In genomic region chr9:96849012-96849411, GRCm38 (mm10) we compare ENCODE assay signal across 27 mouse cellular contexts. TPM values are rescaled to one million over a fixed set of nuclear protein-coding genes. Genes with fewer than 3 reads are reported as not detected.
DNase-seq lines count a peak whose midpoint lies in the region; ATAC-seq and TF ChIP-seq lines count a peak whose summit lies in the region.
"Had no signal": no experiment of that assay in that cellular context is flagged by ENCODE, and none has a peak within 500 bp of the region (broad histone marks: within the 10 kb centered on the region; RNA-seq: fewer than 3 reads in every experiment).

No protein-coding gene starts in this region.

- no peaks in the 10 kb centered on the region for H3K9me3 ChIP-seq in forebrain, embryonic 12.5 days
- no peaks in the 10 kb centered on the region for H3K9me3 ChIP-seq in forebrain, embryonic 13.5 days (replicated peaks)
- H3K9me3 ChIP-seq in limb, embryonic 15.5 days, result no peaks in the 10 kb centered on the region
- H3K9me3 ChIP-seq in limb, embryonic 10.5 days (replicated peaks), result no peaks in the 10 kb centered on the region
- no peaks in the 10 kb centered on the region for H3K9me3 ChIP-seq in neural tube, embryonic 14.5 days (ENCODE audit: control insufficient read depth, low read length)
- H3K9me3 ChIP-seq: embryonic facial prominence, embryonic 13.5 days; forebrain, embryonic 15.5 days; heart, embryonic 12.5 days; liver, embryonic 15.5 days; lung, embryonic 15.5 days had no signal

- peaks cover 14% of the 10 kb centered on the region for H3K4me1 ChIP-seq in forebrain, embryonic 12.5 days
- peaks cover 8% of the 10 kb centered on the region for H3K4me1 ChIP-seq in forebrain, embryonic 13.5 days
- peaks cover 15% of the 10 kb centered on the region; the same call in 1 of the 2 replicates for H3K4me1 ChIP-seq in limb, embryonic 15.5 days
- peaks cover 4% of the 10 kb centered on the region; the same call in 1 of the 2 replicates for H3K4me1 ChIP-seq in limb, embryonic 10.5 days
- H3K4me1 ChIP-seq in neural tube, embryonic 14.5 days (ENCODE audit: control insufficient read depth, insufficient read depth, low read length), result peaks cover 12% of the 10 kb centered on the region; the same call in 1 of the 2 replicates
- H3K4me1 ChIP-seq: liver, embryonic 15.5 days; megakaryocyte, embryonic 14.5 days had no signal

- H3K4me3 ChIP-seq in forebrain, embryonic 12.5 days (replicated peaks), result no peak overlapping the region
- no peak overlapping the region for H3K4me3 ChIP-seq in forebrain, embryonic 13.5 days
- H3K4me3 ChIP-seq in limb, embryonic 15.5 days, result no peak overlapping the region
- H3K4me3 ChIP-seq in limb, embryonic 10.5 days, result no peak overlapping the region
- no peak overlapping the region for H3K4me3 ChIP-seq in neural tube, embryonic 14.5 days (ENCODE audit: low read depth, low read length)
- H3K4me3 ChIP-seq: embryonic facial prominence, embryonic 13.5 days; forebrain, embryonic 15.5 days; heart, embryonic 12.5 days; left cerebral cortex, adult 2 months; liver, embryonic 15.5 days; lung, embryonic 15.5 days; megakaryocyte, embryonic 14.5 days had no signal

- no peak for TF ChIP-seq CTCF in brain, embryonic 14.5 days (IDR thresholded peaks at IDR 0.05; ENCODE audit: borderline replicate concordance, extremely low read depth, insufficient read depth, insufficient read length)

- H3K36me3 ChIP-seq in forebrain, embryonic 12.5 days (replicated peaks), result no peaks in the 10 kb centered on the region
- H3K36me3 ChIP-seq in forebrain, embryonic 13.5 days (ENCODE audit: poor library complexity, severe bottlenecking), result peaks cover 4% of the 10 kb centered on the region; the same call in 1 of the 2 replicates
- no peaks in the 10 kb centered on the region for H3K36me3 ChIP-seq in limb, embryonic 15.5 days
- no peaks in the 10 kb centered on the region for H3K36me3 ChIP-seq in limb, embryonic 10.5 days
- H3K36me3 ChIP-seq in neural tube, embryonic 14.5 days (ENCODE audit: control insufficient read depth, insufficient read depth, low read length), result no peaks in the 10 kb centered on the region
- H3K36me3 ChIP-seq: embryonic facial prominence, embryonic 13.5 days; forebrain, embryonic 15.5 days; heart, embryonic 12.5 days; liver, embryonic 15.5 days; lung, embryonic 15.5 days had no signal

- 76% methylated on average over 5 of the region's 5 CpGs for WGBS in forebrain, embryonic 12.5 days
- WGBS in forebrain, embryonic 13.5 days, result 70% methylated on average over 5 of the region's 5 CpGs
- WGBS in limb, embryonic 15.5 days, result 45% methylated on average over 5 of the region's 5 CpGs
- WGBS in limb, embryonic 10.5 days, result 76% methylated on average over 5 of the region's 5 CpGs
- 37% methylated on average over 5 of the region's 5 CpGs for WGBS in neural tube, embryonic 14.5 days

- no peaks in the 10 kb centered on the region for H3K27me3 ChIP-seq in forebrain, embryonic 12.5 days
- H3K27me3 ChIP-seq in forebrain, embryonic 13.5 days, result no peaks in the 10 kb centered on the region
- no peaks in the 10 kb centered on the region for H3K27me3 ChIP-seq in limb, embryonic 15.5 days
- H3K27me3 ChIP-seq in limb, embryonic 10.5 days (ENCODE audit: low read depth, poor library complexity, severe bottlenecking), result no peaks in the 10 kb centered on the region
- no peaks in the 10 kb centered on the region for H3K27me3 ChIP-seq in neural tube, embryonic 14.5 days (ENCODE audit: control insufficient read depth, insufficient read depth, low read length)
- H3K27me3 ChIP-seq: embryonic facial prominence, embryonic 13.5 days; forebrain, embryonic 15.5 days; heart, embryonic 12.5 days; liver, embryonic 15.5 days; lung, embryonic 15.5 days had no signal

- 0 out of 2 replicates have a peak overlapping the region, but pooled peaks have one; percentile 31 for H3K27ac ChIP-seq in forebrain, embryonic 12.5 days
- H3K27ac ChIP-seq in forebrain, embryonic 13.5 days, result no peak overlapping the region
- no peak overlapping the region for H3K27ac ChIP-seq in limb, embryonic 15.5 days
- no peak overlapping the region for H3K27ac ChIP-seq in limb, embryonic 10.5 days
- H3K27ac ChIP-seq in neural tube, embryonic 14.5 days (ENCODE audit: low read depth, low read length), result peak overlapping the region; percentile 30; the same call in 1 of the 2 replicates
- H3K27ac ChIP-seq: embryonic facial prominence, embryonic 13.5 days; forebrain, embryonic 15.5 days; left cerebral cortex, adult 2 months; liver, embryonic 15.5 days; lung, embryonic 15.5 days; stomach, postnatal 0 days had no signal

- no peak for DNase-seq in limb, embryonic 10.5 days (ENCODE audit: low spot score)
- DNase-seq in brain, embryonic 14.5 days (ENCODE audit: low read depth), result peak; percentile 51
- no peak for DNase-seq in cerebellum, postnatal 10 days
- DNase-seq in ovary, postnatal 10 days (ENCODE audit: low spot score), result no peak
- DNase-seq: adrenal gland, postnatal 25 days; cerebellum, adult 11 months; cerebellum, postnatal 25 days; gastrocnemius, postnatal 25 days; heart, adult 18-20 months; heart, postnatal 10 days; kidney, adult 18-20 months; liver; lung, postnatal 36 days; right cerebral cortex, postnatal 14 days; thymus, adult 2 months had no signal

- H3K4me2 ChIP-seq in forebrain, embryonic 12.5 days, result no peak overlapping the region
- no peak overlapping the region for H3K4me2 ChIP-seq in forebrain, embryonic 13.5 days
- H3K4me2 ChIP-seq in limb, embryonic 15.5 days, result no peak overlapping the region
- no peak overlapping the region for H3K4me2 ChIP-seq in neural tube, embryonic 14.5 days (ENCODE audit: low read depth, low read length)
- H3K4me2 ChIP-seq: embryonic facial prominence, embryonic 13.5 days; forebrain, embryonic 15.5 days; heart, embryonic 12.5 days; liver, embryonic 15.5 days; lung, embryonic 15.5 days had no signal

- no peak overlapping the region for H3K9ac ChIP-seq in forebrain, embryonic 12.5 days
- no peak overlapping the region for H3K9ac ChIP-seq in forebrain, embryonic 13.5 days
- H3K9ac ChIP-seq in limb, embryonic 15.5 days, result 0 out of 2 replicates have a peak overlapping the region, but pooled peaks have one; percentile 14
- H3K9ac ChIP-seq in neural tube, embryonic 14.5 days (replicated peaks; ENCODE audit: low read depth, low read length), result no peak overlapping the region
- H3K9ac ChIP-seq: embryonic facial prominence, embryonic 13.5 days; forebrain, embryonic 15.5 days; heart, embryonic 12.5 days; liver, embryonic 15.5 days; lung, embryonic 15.5 days had no signal

- no peak for ATAC-seq in forebrain, embryonic 12.5 days (ENCODE audit: low FRiP score)
- no peak for ATAC-seq in forebrain, embryonic 13.5 days
- no peak for ATAC-seq in limb, embryonic 15.5 days (ENCODE audit: insufficient number of reproducible peaks, low FRiP score, low TSS enrichment, low read depth)
- no peak for ATAC-seq in neural tube, embryonic 14.5 days (ENCODE audit: low read depth)
- ATAC-seq: forebrain, embryonic 15.5 days had no signal

- TF ChIP-seq POLR2A in brain, embryonic 14.5 days (IDR thresholded peaks at IDR 0.05; ENCODE audit: borderline replicate concordance, extremely low read depth, insufficient read depth, insufficient read length, poor library complexity, severe bottlenecking), result no peak

RNA-seq across cellular contexts. Expression of gene Pxylp1, which starts 43.5 kb away (rescaled TPM):
- polyA plus RNA-seq in forebrain, embryonic 12.5 days (2016; fragmentation: Nextera tagmentation; extraction: Ambion mirVana), result 48.5 and 51.2 TPM in 2 replicates
- polyA plus RNA-seq in forebrain, embryonic 13.5 days (2015; fragmentation: Nextera tagmentation; extraction: Ambion mirVana), result 47.2 and 49.2 TPM in 2 replicates
- polyA plus RNA-seq in limb, embryonic 15.5 days (2015; fragmentation: Nextera tagmentation; extraction: Ambion mirVana), result 26.4 and 27.9 TPM in 2 replicates
- 11.4 and 15.3 TPM in 2 replicates for polyA plus RNA-seq in limb, embryonic 10.5 days (2016; fragmentation: Nextera tagmentation; extraction: Ambion mirVana)
- 29.1 and 40.1 TPM in 2 replicates for polyA plus RNA-seq in brain, embryonic 14.5 days (2012; rRNA removed)
- polyA plus RNA-seq in neural tube, embryonic 14.5 days (2014; fragmentation: Nextera tagmentation; extraction: Ambion mirVana), result 29.5 and 30.3 TPM in 2 replicates

Comparison
In these comparisons a context has a peak if more than half of its experiments do, and no peak if none do; other contexts are left out.
1. H3K27ac ChIP-seq: peak in forebrain, embryonic 12.5 days (single experiment) and neural tube, embryonic 14.5 days (single experiment); none in forebrain, embryonic 13.5 days (single experiment), limb, embryonic 15.5 days (single experiment) and limb, embryonic 10.5 days (single experiment).